Mouse (Mus musculus) stomach, embryonic 16.5 days (tissue): ENCODE data around the gene Psenen. TPM values are rescaled to one million over a fixed set of nuclear protein-coding genes. Genes with fewer than 3 reads are reported as not detected.

Source experiments
- ATAC-seq: fragments of 200-750 bp; cut with Nextera tagmentation; 2 replicates; pipeline ENCODE4 v1.8.0; 2017; ENCODE audit warnings: moderate number of reproducible peaks, moderate TSS enrichment; ENCODE audit not compliant: insufficient read depth, low FRiP score
- H3K27ac ChIP-seq: fragments of 300-500 bp; sonication (generic); 2 replicates; pipeline ENCODE4 v1.5.1; 2014; ENCODE audit warnings: low read length
- H3K27me3 ChIP-seq: fragments of 300-500 bp; sonication (generic); 2 replicates; pipeline ENCODE4 v1.6.1; 2014; ENCODE audit warnings: low read length, control low read depth, mixed read lengths; ENCODE audit not compliant: control insufficient read depth, insufficient read depth
- H3K36me3 ChIP-seq: fragments of 300-500 bp; sonication (generic); 2 replicates; pipeline ENCODE4 v1.6.1; 2014; ENCODE audit warnings: low read length; ENCODE audit not compliant: control insufficient read depth, insufficient read depth
- H3K4me1 ChIP-seq: fragments of 300-500 bp; sonication (generic); 2 replicates; pipeline ENCODE4 v1.6.1; 2014; ENCODE audit warnings: low read length, control low read depth, mixed read lengths; ENCODE audit not compliant: control insufficient read depth, insufficient read depth
- H3K4me2 ChIP-seq: fragments of 300-500 bp; sonication (generic); 2 replicates; pipeline ENCODE4 v1.6.1; 2014; ENCODE audit warnings: low read depth, low read length, mixed read lengths
- H3K4me3 ChIP-seq: fragments of 300-500 bp; sonication (generic); replicated peaks from 2 replicates; pipeline ENCODE4 v1.5.1; 2014; ENCODE audit warnings: mild to moderate bottlenecking, low read length
- H3K9ac ChIP-seq: fragments of 300-500 bp; sonication (generic); 2 replicates; pipeline ENCODE4 v1.6.1; 2014; ENCODE audit warnings: low read length
- H3K9me3 ChIP-seq: fragments of 300-500 bp; sonication (generic); replicated peaks from 2 replicates; pipeline ENCODE4 v1.6.1; 2016; ENCODE audit warnings: low read length, control low read depth; ENCODE audit not compliant: control insufficient read depth
- WGBS: fragments of 180-500 bp; shearing (Covaris S2); extraction: QIAGEN DNeasy Blood & Tissue Kit; methylation state at CpG from one replicate; pipeline ENCODE4 v1.1.7; 2014; 5-methylcytosine and 5-hydroxymethylcytosine counted together
- polyA plus RNA-seq: library from polyadenylated mRNA; unstranded; fragments of >200 nt; fragmentation: Nextera tagmentation; extraction: Ambion mirVana; gene quantifications from 2 replicates; pipeline ENCODE4 v1.2.1, GENCODE M21; 2015

Gene Psenen
- polyA plus RNA-seq, 1 experiment from 2014 or later: 156 TPM

GRCm38 (mm10) chr7:30600651-30601050 lies 37.2 kb upstream of the Psenen start:
- WGBS: 50% methylated on average over 7 of the region's 7 CpGs
- Histone ChIP-seq H3K27me3 (no peaks in the 10 kb centered on the region), H3K4me1 (peaks cover 15% of the 10 kb centered on the region), H3K36me3 (no peaks in the 10 kb centered on the region), H3K4me2 (peak overlapping the region; percentile 30), H3K9ac (peak overlapping the region; percentile 44; the same call in 1 of the 2 replicates), H3K4me3 (no peak overlapping the region), H3K9me3 (no peaks in the 10 kb centered on the region), H3K27ac (peak overlapping the region; percentile 90)
- peak; percentile 38; the same call in 1 of the 2 replicates for ATAC-seq

- H3K4me3 ChIP-seq: no peak overlapping the region
- no peaks in the 10 kb centered on the region for H3K9me3 ChIP-seq
- ATAC-seq: peak; percentile 94
- peak overlapping the region; percentile 44; the same call in 1 of the 2 replicates for H3K9ac ChIP-seq
- peak overlapping the region; percentile 90 for H3K27ac ChIP-seq
- H3K36me3 ChIP-seq: no peaks in the 10 kb centered on the region
- peak overlapping the region; percentile 30 for H3K4me2 ChIP-seq
- peaks cover 15% of the 10 kb centered on the region for H3K4me1 ChIP-seq
- under 1% methylated on average over 16 of the region's 16 CpGs for WGBS
- H3K27me3 ChIP-seq: no peaks in the 10 kb centered on the region
These were observed 36.5 kb upstream of the Psenen start for GRCm38 (mm10) chr7:30599933-30600353.

- H3K9me3 ChIP-seq: no peaks in the 10 kb centered on the region
- H3K27ac ChIP-seq: peak within 1 kb of the TSS; percentile 85
- no peaks in the 10 kb centered on the region for H3K27me3 ChIP-seq
- no peaks in the 10 kb centered on the region for H3K36me3 ChIP-seq
- peak within 1 kb of the TSS; percentile 16 for H3K4me2 ChIP-seq
- WGBS: 92% methylated on average over 12 of the region's 12 CpGs
- no peak for ATAC-seq
- H3K4me3 ChIP-seq: no peak within 1 kb of the TSS
- H3K9ac ChIP-seq: no peak within 1 kb of the TSS
- H3K4me1 ChIP-seq: peaks cover 15% of the 10 kb centered on the region
These were observed 35.4 kb upstream of the Psenen start, which contains the start of gene Zbtb32 for GRCm38 (mm10) chr7:30598786-30599185. Gene Zbtb32, minus strand, starts transcription at chr7:30598909.

- Histone ChIP-seq H3K36me3 (no peaks in the 10 kb centered on the region), H3K4me1 (peaks cover 10% of the 10 kb centered on the region; the same call in 1 of the 2 replicates), H3K9ac (no peak overlapping the region), H3K27ac (no peak overlapping the region), H3K4me3 (no peak overlapping the region), H3K27me3 (no peaks in the 10 kb centered on the region), H3K9me3 (no peaks in the 10 kb centered on the region), H3K4me2 (no peak overlapping the region)
- 65% methylated on average over 5 of the region's 5 CpGs for whole genome bisulfite sequencing
- no peak for ATAC-seq
These were observed 33.4 kb upstream of the Psenen start for GRCm38 (mm10) chr7:30596811-30597210.

GRCm38 (mm10) chr7:30596093-30596492 lies 32.7 kb upstream of the Psenen start:
- Histone ChIP-seq H3K9me3 (no peaks in the 10 kb centered on the region), H3K27ac (no peak overlapping the region), H3K36me3 (no peaks in the 10 kb centered on the region), H3K27me3 (no peaks in the 10 kb centered on the region), H3K4me2 (no peak overlapping the region), H3K4me3 (no peak overlapping the region), H3K9ac (no peak overlapping the region), H3K4me1 (peaks cover 9% of the 10 kb centered on the region; the same call in 1 of the 2 replicates)
- WGBS: 73% methylated on average over 5 of the region's 5 CpGs
- ATAC-seq: no peak

- Histone ChIP-seq H3K27ac (no peak overlapping the region), H3K27me3 (no peaks in the 10 kb centered on the region), H3K4me2 (no peak overlapping the region), H3K36me3 (no peaks in the 10 kb centered on the region), H3K4me1 (peaks cover 3% of the 10 kb centered on the region; the same call in 1 of the 2 replicates), H3K9ac (no peak overlapping the region), H3K4me3 (no peak overlapping the region), H3K9me3 (no peaks in the 10 kb centered on the region)
- WGBS: 67% methylated on average over 4 of the region's 4 CpGs
- ATAC-seq: no peak
These were observed 31.1 kb upstream of the Psenen start for GRCm38 (mm10) chr7:30594510-30595024.

- 67% methylated on average over 10 of the region's 10 CpGs for WGBS
- no peak overlapping the region for H3K9ac ChIP-seq
- no peaks in the 10 kb centered on the region for H3K9me3 ChIP-seq
- H3K27me3 ChIP-seq: no peaks in the 10 kb centered on the region
- H3K36me3 ChIP-seq: no peaks in the 10 kb centered on the region
- no peak overlapping the region for H3K4me2 ChIP-seq
- no peak overlapping the region for H3K4me3 ChIP-seq
- ATAC-seq: no peak
- no peak overlapping the region for H3K27ac ChIP-seq
- peaks cover 4% of the 10 kb centered on the region; the same call in 1 of the 2 replicates for H3K4me1 ChIP-seq
These were observed 30.4 kb upstream of the Psenen start for GRCm38 (mm10) chr7:30593579-30594509.

- Histone ChIP-seq H3K9ac (no peak overlapping the region), H3K4me1 (peaks cover 4% of the 10 kb centered on the region; the same call in 1 of the 2 replicates), H3K9me3 (no peaks in the 10 kb centered on the region), H3K4me3 (no peak overlapping the region), H3K36me3 (no peaks in the 10 kb centered on the region), H3K27ac (no peak overlapping the region), H3K27me3 (no peaks in the 10 kb centered on the region), H3K4me2 (no peak overlapping the region)
- no peak for ATAC-seq
- WGBS: 46% methylated on average over 5 of the region's 5 CpGs
These were observed 29.5 kb upstream of the Psenen start for GRCm38 (mm10) chr7:30592772-30593423.

- no peaks in the 10 kb centered on the region for H3K9me3 ChIP-seq
- H3K4me2 ChIP-seq: no peak overlapping the region
- H3K36me3 ChIP-seq: no peaks in the 10 kb centered on the region
- H3K9ac ChIP-seq: no peak overlapping the region
- H3K27me3 ChIP-seq: no peaks in the 10 kb centered on the region
- no peak for ATAC-seq
- no peak overlapping the region for H3K4me3 ChIP-seq
- WGBS: 72% methylated on average over 4 of the region's 4 CpGs
- peaks cover 15% of the 10 kb centered on the region for H3K4me1 ChIP-seq
- no peak overlapping the region for H3K27ac ChIP-seq
These were observed 28.2 kb upstream of the Psenen start for GRCm38 (mm10) chr7:30591605-30591951.
